Mouse (Mus musculus): ENCODE measurements at regions not wholly inside any gene's neighbourhood (a gene's known extent, or its start where the extent isn't known, plus 50 kb on each side); places are given as distances from the start of the nearest gene placed in this dataset.

- no peak for TF ChIP-seq HCFC1 (IDR thresholded peaks at IDR 0.05; ENCODE audit: borderline replicate concordance, insufficient read depth, low read length)
- no peak for TF ChIP-seq MAFK (IDR thresholded peaks at IDR 0.05; ENCODE audit: insufficient read depth, low read depth, low read length)
Measured at GRCm38 (mm10) chr13:45281106-45281505, 108.4 kb upstream of the Mylip start.

Data from ES-E14 (cell line).